Comparison of ENCODE assay signal across 8 mouse cellular contexts in the genomic region with DNA sequence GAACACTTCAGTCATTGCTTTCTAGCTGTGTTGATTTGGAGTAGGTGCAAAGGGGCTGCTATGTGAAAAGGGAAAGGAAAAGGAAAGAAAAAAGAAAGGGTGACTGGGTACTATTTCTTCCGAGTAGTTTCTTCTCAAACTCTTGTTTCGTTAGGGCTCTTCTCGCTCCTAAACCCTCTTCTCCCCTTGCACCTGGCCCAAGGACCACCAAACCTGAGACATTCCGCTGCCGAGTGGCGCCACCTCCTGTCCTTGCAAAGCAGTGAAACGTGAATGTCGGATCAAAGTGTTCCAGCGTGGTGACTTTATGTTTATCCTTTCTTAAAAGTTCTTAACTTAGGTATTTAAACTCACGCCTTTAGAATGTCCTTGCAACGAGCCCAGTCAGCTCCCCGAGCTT. TPM values are rescaled to one million over a fixed set of nuclear protein-coding genes. Genes with fewer than 3 reads are reported as not detected.
DNase-seq lines count a peak whose midpoint lies in the region; ATAC-seq and TF ChIP-seq lines count a peak whose summit lies in the region.

No protein-coding gene starts in this region.

- H3K36me3 ChIP-seq in E14TG2a.4 (ENCODE audit: insufficient read depth, low read length), result no peaks in the 10 kb centered on the region
- H3K36me3 ChIP-seq in embryonic facial prominence, embryonic 10.5 days (replicated peaks), result peaks cover 2% of the 10 kb centered on the region; the same call in 1 of the 2 replicates
- no peaks in the 10 kb centered on the region for H3K36me3 ChIP-seq in limb, embryonic 15.5 days
- no peaks in the 10 kb centered on the region for H3K36me3 ChIP-seq in midbrain, embryonic 14.5 days (ENCODE audit: control insufficient read depth, insufficient read depth, low read length)

- peak; percentile 61 for TF ChIP-seq CTCF in E14TG2a.4 (conservative IDR thresholded peaks at IDR 0.05; ENCODE audit: low read length)

- WGBS in embryonic facial prominence, embryonic 10.5 days, result under 1% methylated on average over 12 of the region's 12 CpGs
- under 1% methylated on average over 12 of the region's 12 CpGs for WGBS in limb, embryonic 15.5 days
- WGBS in midbrain, embryonic 14.5 days, result under 1% methylated on average over 12 of the region's 12 CpGs

- H3K4me3 ChIP-seq in E14TG2a.4 (replicated peaks; ENCODE audit: low read length), result peak overlapping the region; percentile 13; the same call in 1 of the 2 replicates
- H3K4me3 ChIP-seq in embryonic facial prominence, embryonic 10.5 days, result peak overlapping the region; percentile 64
- H3K4me3 ChIP-seq in limb, embryonic 15.5 days, result peak overlapping the region; percentile 38
- H3K4me3 ChIP-seq in midbrain, embryonic 14.5 days (replicated peaks; ENCODE audit: low read depth, low read length), result no peak overlapping the region

- H3K9ac ChIP-seq in limb, embryonic 15.5 days, result no peak overlapping the region
- H3K9ac ChIP-seq in midbrain, embryonic 14.5 days (replicated peaks; ENCODE audit: low read length), result no peak overlapping the region

- peaks cover 58% of the 10 kb centered on the region for H3K4me1 ChIP-seq in E14TG2a.4 (replicated peaks; ENCODE audit: low read depth, low read length)
- peaks cover 55% of the 10 kb centered on the region for H3K4me1 ChIP-seq in embryonic facial prominence, embryonic 10.5 days
- peaks cover 35% of the 10 kb centered on the region for H3K4me1 ChIP-seq in limb, embryonic 15.5 days
- H3K4me1 ChIP-seq in midbrain, embryonic 14.5 days (ENCODE audit: control insufficient read depth, insufficient read depth, low read length), result peaks cover 12% of the 10 kb centered on the region

- H3K27ac ChIP-seq in embryonic facial prominence, embryonic 10.5 days (replicated peaks), result no peak overlapping the region; the same call in 1 of the 2 replicates
- H3K27ac ChIP-seq in limb, embryonic 15.5 days, result no peak overlapping the region
- no peak overlapping the region for H3K27ac ChIP-seq in midbrain, embryonic 14.5 days (replicated peaks; ENCODE audit: low read depth, low read length)

- peak; percentile 58 to 61; a peak in 2 of 4 replicates for ATAC-seq in hematopoietic stem cell, adult 5-6 weeks (replicated peaks in 1 of 2; ENCODE audit: insufficient read depth in 1 of 2, low FRiP score in 2 of 2, low TSS enrichment in 1 of 2, low read depth in 1 of 2, poor library complexity in 2 of 2, severe bottlenecking in 2 of 2)
- ATAC-seq in limb, embryonic 15.5 days (ENCODE audit: insufficient number of reproducible peaks, low FRiP score, low TSS enrichment, low read depth), result no peak
- ATAC-seq in midbrain, embryonic 14.5 days (ENCODE audit: low FRiP score, low TSS enrichment), result no peak

- peak; percentile 76 to 78 for DNase-seq in B cell, adult 2 months
- DNase-seq in embryonic facial prominence, embryonic 10.5 days (ENCODE audit: low spot score), result peak; percentile 83
- DNase-seq in midbrain, embryonic 14.5 days, result peak; percentile 77
- peak; percentile 89 for DNase-seq in thymus, postnatal 14 days
- no peak for DNase-seq in left cerebral cortex, adult 8-10 months (ENCODE audit: low spot score in 2 of 2)

- H3K4me2 ChIP-seq in limb, embryonic 15.5 days, result peak overlapping the region; percentile 78
- H3K4me2 ChIP-seq in midbrain, embryonic 14.5 days (ENCODE audit: low read length), result peak overlapping the region; percentile 53

- H3K27me3 ChIP-seq in E14TG2a.4 (ENCODE audit: insufficient read depth, low read length), result peaks cover 50% of the 10 kb centered on the region
- peaks cover 9% of the 10 kb centered on the region; the same call in 1 of the 2 replicates for H3K27me3 ChIP-seq in embryonic facial prominence, embryonic 10.5 days (replicated peaks; ENCODE audit: low read depth, poor library complexity, severe bottlenecking)
- H3K27me3 ChIP-seq in limb, embryonic 15.5 days, result 0 out of 2 replicates have a peak, but pooled peaks cover 4% of the 10 kb centered on the region
- H3K27me3 ChIP-seq in midbrain, embryonic 14.5 days (ENCODE audit: control insufficient read depth, insufficient read depth, low read length), result no peaks in the 10 kb centered on the region

- H3K9me3 ChIP-seq in E14TG2a.4 (ENCODE audit: low read length), result no peaks in the 10 kb centered on the region
- no peaks in the 10 kb centered on the region for H3K9me3 ChIP-seq in embryonic facial prominence, embryonic 10.5 days
- H3K9me3 ChIP-seq in limb, embryonic 15.5 days, result no peaks in the 10 kb centered on the region
- no peaks in the 10 kb centered on the region for H3K9me3 ChIP-seq in midbrain, embryonic 14.5 days (ENCODE audit: control insufficient read depth, low read length)

RNA-seq across cellular contexts. Expression of a gene that starts 2.4 kb away (rescaled TPM):
- 120 and 133 TPM in 2 replicates for polyA plus RNA-seq in embryonic facial prominence, embryonic 10.5 days (2016; fragmentation: Nextera tagmentation; extraction: Ambion mirVana)
- total RNA-seq in hematopoietic stem cell, adult 5-6 weeks (2017), result not detected in 2 replicates
- 5.6 and 8.9 TPM in 2 replicates for polyA plus RNA-seq in limb, embryonic 15.5 days (2015; fragmentation: Nextera tagmentation; extraction: Ambion mirVana)
- polyA plus RNA-seq in midbrain, embryonic 14.5 days (2014; fragmentation: Nextera tagmentation; extraction: Ambion mirVana), result 2.1 and 8.6 TPM in 2 replicates
- 10 to 100 TPM; 12.2 to 20.3 (median 14.2) TPM for total RNA-seq in left cerebral cortex, adult 8-10 months (2022)

RNA-seq across cellular contexts. Expression of a gene that starts 13.1 kb away (rescaled TPM):
- polyA plus RNA-seq in embryonic facial prominence, embryonic 10.5 days (2016; fragmentation: Nextera tagmentation; extraction: Ambion mirVana), result 33.4 and 36.1 TPM in 2 replicates
- 22.3 and 28.0 TPM in 2 replicates for total RNA-seq in hematopoietic stem cell, adult 5-6 weeks (2017)
- 30.2 and 35.9 TPM in 2 replicates for polyA plus RNA-seq in limb, embryonic 15.5 days (2015; fragmentation: Nextera tagmentation; extraction: Ambion mirVana)
- polyA plus RNA-seq in midbrain, embryonic 14.5 days (2014; fragmentation: Nextera tagmentation; extraction: Ambion mirVana), result 34.7 and 68.9 TPM in 2 replicates
- total RNA-seq in left cerebral cortex, adult 8-10 months (2022), result 10 to 100 TPM; 65.4 to 77.7 (median 72.4) TPM

RNA-seq across cellular contexts. Expression of a gene that starts 15.1 kb away (rescaled TPM):
- polyA plus RNA-seq in embryonic facial prominence, embryonic 10.5 days (2016; fragmentation: Nextera tagmentation; extraction: Ambion mirVana), result 7.6 and 10.2 TPM in 2 replicates
- total RNA-seq in hematopoietic stem cell, adult 5-6 weeks (2017), result 103 and 119 TPM in 2 replicates
- 24.9 and 26.4 TPM in 2 replicates for polyA plus RNA-seq in limb, embryonic 15.5 days (2015; fragmentation: Nextera tagmentation; extraction: Ambion mirVana)
- polyA plus RNA-seq in midbrain, embryonic 14.5 days (2014; fragmentation: Nextera tagmentation; extraction: Ambion mirVana), result 11.1 and 14.9 TPM in 2 replicates
- total RNA-seq in left cerebral cortex, adult 8-10 months (2022), result 10 to 100 TPM in 1 of 4 experiments, 1 to 10 TPM in 3; 6.0 to 14.9 (median 8.1) TPM

RNA-seq across cellular contexts. Expression of a gene that starts 22.2 kb away (rescaled TPM):
- polyA plus RNA-seq in embryonic facial prominence, embryonic 10.5 days (2016; fragmentation: Nextera tagmentation; extraction: Ambion mirVana), result 369 and 371 TPM in 2 replicates
- total RNA-seq in hematopoietic stem cell, adult 5-6 weeks (2017), result 228 and 484 TPM in 2 replicates
- polyA plus RNA-seq in limb, embryonic 15.5 days (2015; fragmentation: Nextera tagmentation; extraction: Ambion mirVana), result 167 and 177 TPM in 2 replicates
- polyA plus RNA-seq in midbrain, embryonic 14.5 days (2014; fragmentation: Nextera tagmentation; extraction: Ambion mirVana), result 45.4 and 50.1 TPM in 2 replicates
- total RNA-seq in left cerebral cortex, adult 8-10 months (2022), result 100 to 1,000 TPM in 3 of 4 experiments, 10 to 100 TPM in 1; 95.2 to 110 (median 106) TPM

RNA-seq across cellular contexts. Expression of a gene that starts 24.8 kb away (rescaled TPM):
- 11.5 and 13.4 TPM in 2 replicates for polyA plus RNA-seq in embryonic facial prominence, embryonic 10.5 days (2016; fragmentation: Nextera tagmentation; extraction: Ambion mirVana)
- total RNA-seq in hematopoietic stem cell, adult 5-6 weeks (2017), result 9.3 and 15.3 TPM in 2 replicates
- 11.9 and 13.6 TPM in 2 replicates for polyA plus RNA-seq in limb, embryonic 15.5 days (2015; fragmentation: Nextera tagmentation; extraction: Ambion mirVana)
- polyA plus RNA-seq in midbrain, embryonic 14.5 days (2014; fragmentation: Nextera tagmentation; extraction: Ambion mirVana), result 3.1 and 3.9 TPM in 2 replicates
- 10 to 100 TPM; 27.0 to 55.7 (median 48.4) TPM for total RNA-seq in left cerebral cortex, adult 8-10 months (2022)

Comparison
In these comparisons a context has a peak if more than half of its experiments do, and no peak if none do; other contexts are left out.
1. DNase-seq: peak in B cell, adult 2 months (2 of 2), embryonic facial prominence, embryonic 10.5 days (single experiment), midbrain, embryonic 14.5 days (single experiment) and thymus, postnatal 14 days (single experiment); none in left cerebral cortex, adult 8-10 months (0 of 2).
2. ATAC-seq: peak in hematopoietic stem cell, adult 5-6 weeks (2 of 2); none in limb, embryonic 15.5 days (single experiment) and midbrain, embryonic 14.5 days (single experiment).
3. RNA of a gene that starts 2.4 kb away (polyA plus RNA-seq): 120 to 133 TPM in embryonic facial prominence, embryonic 10.5 days; 5.6 to 8.9 TPM in limb, embryonic 15.5 days and 2.1 to 8.6 TPM in midbrain, embryonic 14.5 days; every median in the first group is over 10 times any median in the second.